Mouse (Mus musculus) forebrain, postnatal 0 days (tissue): ENCODE measurements at regions not wholly inside any gene's neighbourhood (a gene's known extent, or its start where the extent isn't known, plus 50 kb on each side); places are given as distances from the start of the nearest gene placed in this dataset.

Experiments
- ATAC-seq: fragments of 200-750 bp; cut with Nextera tagmentation; 2 replicates; pipeline ENCODE4 v1.8.0; 2017; ENCODE audit warnings: mild to moderate bottlenecking, moderate library complexity
- DNase-seq: peaks from one replicate; pipeline ENCODE4 v3.0.0-alpha.2; 2015
- H3K27ac ChIP-seq: fragments of 300-500 bp; sonication (generic); 2 replicates; pipeline ENCODE4 v1.5.1; 2014; ENCODE audit warnings: low read depth, mild to moderate bottlenecking, antibody characterized with exemption, low read length, moderate library complexity, mixed read lengths
- H3K27me3 ChIP-seq: fragments of 300-500 bp; sonication (generic); 2 replicates; pipeline ENCODE4 v1.6.1; 2014; ENCODE audit warnings: mild to moderate bottlenecking, low read length, mixed read lengths; ENCODE audit not compliant: insufficient read depth
- H3K36me3 ChIP-seq: fragments of 300-500 bp; sonication (generic); 2 replicates; pipeline ENCODE4 v1.6.1; 2014; ENCODE audit warnings: mild to moderate bottlenecking, moderate library complexity; ENCODE audit not compliant: insufficient read depth
- H3K4me1 ChIP-seq: fragments of 300-500 bp; sonication (generic); 2 replicates; pipeline ENCODE4 v1.6.1; 2014; ENCODE audit warnings: antibody characterized with exemption; ENCODE audit not compliant: insufficient read depth
- H3K4me2 ChIP-seq: fragments of 300-500 bp; sonication (generic); 2 replicates; pipeline ENCODE4 v1.6.1; 2014; ENCODE audit warnings: low read depth, mild to moderate bottlenecking, moderate library complexity
- H3K4me3 ChIP-seq: fragments of 300-500 bp; sonication (generic); 2 replicates; pipeline ENCODE4 v1.5.1; 2014; ENCODE audit warnings: low read depth, low read length, mixed read lengths
- H3K9ac ChIP-seq: fragments of 300-500 bp; sonication (generic); 2 replicates; pipeline ENCODE4 v1.6.1; 2014; ENCODE audit warnings: mild to moderate bottlenecking
- H3K9me3 ChIP-seq: fragments of 300-500 bp; sonication (generic); 2 replicates; pipeline ENCODE4 v1.6.1; 2016; ENCODE audit warnings: low read length
- CTCF ChIP-seq: sonication (generic); IDR thresholded peaks from 2 replicates; pipeline ENCODE4 v1.5.1; 2016; ENCODE audit warnings: antibody characterized with exemption, control low read depth, low read depth
- WGBS: fragments of 180-500 bp; shearing (Covaris S2); extraction: QIAGEN DNeasy Blood & Tissue Kit; methylation state at CpG from one replicate; pipeline ENCODE4 v1.1.7; 2014; 5-methylcytosine and 5-hydroxymethylcytosine counted together

DNA sequence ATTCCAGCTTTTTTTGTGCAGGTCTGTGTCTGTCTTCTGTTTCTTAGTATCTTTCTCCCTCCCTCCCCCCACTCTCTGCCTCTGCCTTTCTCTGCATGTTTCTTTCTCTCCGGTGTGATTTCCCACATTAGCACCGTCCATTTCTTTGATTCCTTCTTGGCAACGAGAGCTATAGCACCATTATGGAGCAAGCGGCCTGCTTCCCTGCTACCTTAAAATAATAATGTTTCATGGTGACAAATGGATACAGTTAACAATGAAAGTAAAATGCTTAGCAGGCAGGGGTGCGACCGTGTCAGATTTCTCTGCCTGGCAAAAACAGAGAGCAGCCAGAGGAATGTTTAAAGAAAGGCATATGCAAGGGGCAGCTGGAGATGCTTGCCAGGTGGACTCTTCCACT is 273.1 kb downstream of the Fzd1 start:
- no peak for TF ChIP-seq CTCF
- ATAC-seq (peak; percentile 16; the same call in 1 of the 2 replicates), DNase-seq (no peak)
- H3K4me3 ChIP-seq = no peak overlapping the region
- H3K27me3 ChIP-seq = no peaks in the 10 kb centered on the region
- H3K36me3 ChIP-seq = no peaks in the 10 kb centered on the region
- H3K9ac ChIP-seq = no peak overlapping the region
- H3K4me2 ChIP-seq = no peak overlapping the region
- 4% methylated on average over 6 of the region's 6 CpGs for WGBS
- peak overlapping the region; percentile 51 for H3K27ac ChIP-seq
- no peaks in the 10 kb centered on the region for H3K9me3 ChIP-seq
- H3K4me1 ChIP-seq = peaks cover 15% of the 10 kb centered on the region; the same call in 1 of the 2 replicates

DNA sequence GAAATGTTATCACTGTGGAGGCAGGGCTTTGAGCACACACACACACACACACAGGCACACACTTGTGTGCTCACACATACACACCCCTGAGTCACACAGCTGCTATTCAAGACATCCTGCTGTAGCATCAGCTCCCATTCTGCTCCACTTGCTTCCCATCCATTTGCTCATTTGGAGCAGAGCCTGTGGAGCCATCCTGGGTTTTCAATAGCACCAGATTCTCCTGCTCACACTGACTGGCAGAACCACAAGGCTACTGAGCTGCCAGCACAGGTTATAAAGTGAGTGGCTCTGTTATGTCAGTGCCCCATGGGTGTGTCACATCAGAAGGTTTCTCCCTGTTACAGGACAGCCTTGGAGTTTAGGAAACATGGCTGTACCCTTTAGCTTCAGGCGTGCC is 273.7 kb downstream of the Fzd1 start:
- TF ChIP-seq CTCF = no peak
- ATAC-seq = peak; percentile 17
- Histone ChIP-seq H3K9ac (no peak overlapping the region), H3K4me1 (peaks cover 15% of the 10 kb centered on the region; the same call in 1 of the 2 replicates), H3K27ac (peak overlapping the region; percentile 51), H3K27me3 (no peaks in the 10 kb centered on the region), H3K36me3 (no peaks in the 10 kb centered on the region), H3K4me3 (no peak overlapping the region), H3K4me2 (no peak overlapping the region), H3K9me3 (no peaks in the 10 kb centered on the region)
- WGBS = 73% methylated on average over 1 of the region's 1 CpGs
- peak; percentile 38 for DNase-seq

DNA sequence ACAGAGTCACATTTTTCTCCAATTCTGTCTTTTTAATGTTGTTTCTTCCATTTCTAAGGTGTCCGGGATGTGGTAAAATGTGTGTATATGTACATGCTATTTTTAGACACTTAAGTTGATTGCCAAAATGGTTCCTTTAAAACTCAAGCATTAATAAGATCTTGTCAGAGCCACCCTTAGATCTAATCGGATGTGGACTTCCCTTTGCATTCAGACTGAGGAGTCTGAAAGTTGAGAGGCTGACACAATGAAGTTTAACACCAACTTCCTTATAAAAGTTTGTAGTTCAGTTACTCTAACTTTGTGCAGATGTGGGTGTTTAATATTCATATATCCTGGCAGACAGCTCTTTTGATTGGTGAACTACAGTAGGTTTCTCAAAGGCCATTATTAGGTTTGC is 282.1 kb downstream of the Mterf1b start:
- Histone ChIP-seq H3K27me3 (no peaks in the 10 kb centered on the region), H3K36me3 (no peaks in the 10 kb centered on the region), H3K4me3 (no peak overlapping the region), H3K4me1 (no peaks in the 10 kb centered on the region), H3K4me2 (no peak overlapping the region), H3K9me3 (no peaks in the 10 kb centered on the region), H3K9ac (no peak overlapping the region), H3K27ac (no peak overlapping the region)
- 77% methylated on average over 2 of the region's 2 CpGs for WGBS
- ATAC-seq (no peak), DNase-seq (no peak)
- TF ChIP-seq CTCF = no peak
